Mouse (Mus musculus) testis, adult 2 months (tissue): ENCODE data around the gene Pafah2.

Experiments used
- CTCF ChIP-seq: fragments of 200-500 bp; IDR thresholded peaks from 2 replicates; pipeline ENCODE4 v1.5.1; 2012; ENCODE audit warnings: low read depth, mild to moderate bottlenecking, inconsistent platforms, low read length, moderate library complexity; ENCODE audit not compliant: control insufficient read depth, insufficient read depth, insufficient replicate concordance
- POLR2A ChIP-seq: fragments of 200-500 bp; IDR thresholded peaks from 2 replicates; pipeline ENCODE4 v1.6.1; 2012; ENCODE audit warnings: low read depth, mild to moderate bottlenecking, inconsistent platforms, low read length, moderate library complexity; ENCODE audit not compliant: control insufficient read depth

- TF ChIP-seq CTCF = no peak
- TF ChIP-seq POLR2A = 0 out of 2 replicates have a peak, but pooled peaks have one; percentile 21
Measured at GRCm38 (mm10) chr4:134467435-134468214, 71.5 kb downstream of the Pafah2 start.
